9 mouse cellular contexts compared by ENCODE assay signal in genomic region chr12:74333016-74333415, GRCm38 (mm10). TPM values are rescaled to one million over a fixed set of nuclear protein-coding genes. Genes with fewer than 3 reads are reported as not detected.
A peak's percentile ranks its signal among the peaks of the same experiment; 100 is the strongest.
DNase-seq lines count a peak whose midpoint lies in the region; TF ChIP-seq lines count a peak whose summit lies in the region.
"Had no signal": no experiment of that assay in that cellular context is flagged by ENCODE, and none has a peak within 500 bp of the region (broad histone marks: within the 10 kb centered on the region; RNA-seq: fewer than 3 reads in every experiment).

No protein-coding gene starts in this region.

- intact Hi-C loops in heart, postnatal 10 days (cut with DNase I): loop anchor here (5.0 kb wide), 1 partner anchor 839 kb away; no protein-coding TSS in a partner anchor

- H3K9ac ChIP-seq in ES-Bruce4 (ENCODE audit: low read depth, poor library complexity, severe bottlenecking): no peak overlapping the region
- H3K9ac ChIP-seq: heart, embryonic 15.5 days had no signal

- 22% methylated on average over 13 of the region's 13 CpGs for WGBS in embryonic facial prominence, embryonic 10.5 days

- H3K27me3 ChIP-seq in ES-Bruce4 (ENCODE audit: control insufficient read depth, insufficient read depth, low read length, poor library complexity, severe bottlenecking): no peaks in the 10 kb centered on the region
- no peaks in the 10 kb centered on the region for H3K27me3 ChIP-seq in embryonic facial prominence, embryonic 10.5 days (replicated peaks; ENCODE audit: low read depth, poor library complexity, severe bottlenecking)
- H3K27me3 ChIP-seq: heart, embryonic 15.5 days had no signal

- H3K36me3 ChIP-seq in ES-Bruce4 (ENCODE audit: control insufficient read depth, insufficient read depth, low read length, poor library complexity, severe bottlenecking): no peaks in the 10 kb centered on the region
- no peaks in the 10 kb centered on the region for H3K36me3 ChIP-seq in embryonic facial prominence, embryonic 10.5 days (replicated peaks)
- H3K36me3 ChIP-seq: heart, embryonic 15.5 days had no signal

- DNase-seq in adrenal gland, postnatal 25 days: peak; percentile 75
- DNase-seq in embryonic facial prominence, embryonic 10.5 days (ENCODE audit: low spot score): peak; percentile 84
- DNase-seq in heart, postnatal 10 days: peak; percentile 54 to 75
- DNase-seq in layer of hippocampus, adult 2 months (ENCODE audit: low spot score in 2 of 2): peak; percentile 70 to 87
- DNase-seq in lung, postnatal 25 days (ENCODE audit: low spot score): peak; percentile 7
- DNase-seq in retina, postnatal 7 days (ENCODE audit: low read depth, low spot score): peak; percentile 79
- no peak for DNase-seq in MN1 (ENCODE audit: low spot score)

- no peak for TF ChIP-seq EP300 in ES-Bruce4 (IDR thresholded peaks at IDR 0.05; ENCODE audit: insufficient read depth, low read depth, low read length)

- H3K4me3 ChIP-seq in ES-Bruce4 (ENCODE audit: low read depth, low read length): no peak overlapping the region
- no peak overlapping the region for H3K4me3 ChIP-seq in embryonic facial prominence, embryonic 10.5 days
- no peak overlapping the region for H3K4me3 ChIP-seq in layer of hippocampus, adult 2 months
- H3K4me3 ChIP-seq: heart, embryonic 15.5 days had no signal

- H3K9me3 ChIP-seq in ES-Bruce4 (replicated peaks; ENCODE audit: control insufficient read depth, insufficient read depth, low read length, poor library complexity, severe bottlenecking): no peaks in the 10 kb centered on the region
- no peaks in the 10 kb centered on the region for H3K9me3 ChIP-seq in embryonic facial prominence, embryonic 10.5 days
- H3K9me3 ChIP-seq: heart, embryonic 15.5 days had no signal

- no peak for TF ChIP-seq POLR2A in ES-Bruce4 (IDR thresholded peaks at IDR 0.05; ENCODE audit: insufficient read depth, low read length)

- no peak overlapping the region for H3K27ac ChIP-seq in ES-Bruce4 (ENCODE audit: insufficient read depth, low read length)
- no peak overlapping the region for H3K27ac ChIP-seq in embryonic facial prominence, embryonic 10.5 days (replicated peaks)
- no peak overlapping the region for H3K27ac ChIP-seq in layer of hippocampus, adult 2 months
- H3K27ac ChIP-seq: heart, embryonic 15.5 days had no signal

- TF ChIP-seq CTCF in ES-Bruce4 (IDR thresholded peaks at IDR 0.05; ENCODE audit: low read depth, low read length): peak; percentile 89
- TF ChIP-seq CTCF in layer of hippocampus, adult 2 months (conservative IDR thresholded peaks at IDR 0.05): peak; percentile 95

- H3K4me1 ChIP-seq in ES-Bruce4 (ENCODE audit: control insufficient read depth, insufficient read depth, low read length): no peaks in the 10 kb centered on the region
- H3K4me1 ChIP-seq in embryonic facial prominence, embryonic 10.5 days: no peaks in the 10 kb centered on the region
- H3K4me1 ChIP-seq: heart, embryonic 15.5 days had no signal

RNA-seq across cellular contexts. Expression of gene Gm11042, which starts 16.8 kb away (rescaled TPM):
- not detected in 2 replicates for polyA plus RNA-seq in ES-Bruce4 (2011; ENCODE audit: insufficient read depth, insufficient read length, low read depth, missing spikeins)
- total RNA-seq in adrenal gland, postnatal 25 days (2021): not detected in 2 replicates
- polyA plus RNA-seq in embryonic facial prominence, embryonic 10.5 days (2016; fragmentation: Nextera tagmentation; extraction: Ambion mirVana): not detected in 2 replicates
- not detected for total RNA-seq in heart, postnatal 10 days (2021)
- total RNA-seq in layer of hippocampus, adult 2 months (2021): not detected
- polyA plus RNA-seq: heart, embryonic 15.5 days had no signal
